Comparison of ENCODE assay signal across 16 mouse cellular contexts in the genomic region with DNA sequence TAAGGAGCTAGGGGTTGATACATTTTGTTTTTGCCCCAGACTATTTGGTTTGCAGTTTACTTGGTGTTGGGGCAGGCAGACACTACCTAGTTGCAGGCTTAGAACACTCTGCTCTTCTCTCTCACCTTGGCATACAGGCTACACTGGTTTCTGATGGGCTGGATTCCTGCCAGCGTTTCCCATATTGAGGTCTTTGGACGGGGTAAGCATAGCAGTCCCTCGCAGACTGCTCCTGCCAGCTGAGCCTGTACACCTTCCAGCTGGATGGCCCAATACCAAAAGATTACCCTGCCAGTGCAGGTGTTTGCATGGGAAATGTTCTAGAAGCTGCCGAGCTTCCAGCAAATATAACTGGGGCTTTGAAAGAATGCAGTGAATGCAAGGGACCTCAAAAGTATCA. TPM values are rescaled to one million over a fixed set of nuclear protein-coding genes. Genes with fewer than 3 reads are reported as not detected.
DNase-seq lines count a peak whose midpoint lies in the region; ATAC-seq lines count a peak whose summit lies in the region.
"Had no signal": no experiment of that assay in that cellular context is flagged by ENCODE, and none has a peak within 500 bp of the region (broad histone marks: within the 10 kb centered on the region; RNA-seq: fewer than 3 reads in every experiment).

No protein-coding gene starts in this region.

- H3K4me1 ChIP-seq in heart, embryonic 11.5 days (ENCODE audit: control insufficient read depth, insufficient read depth, low read length): no peaks in the 10 kb centered on the region
- H3K4me1 ChIP-seq in midbrain, embryonic 15.5 days: no peaks in the 10 kb centered on the region
- no peaks in the 10 kb centered on the region for H3K4me1 ChIP-seq in midbrain, embryonic 13.5 days (replicated peaks)
- no peaks in the 10 kb centered on the region for H3K4me1 ChIP-seq in limb, embryonic 15.5 days
- H3K4me1 ChIP-seq: embryonic facial prominence, embryonic 12.5 days; forebrain, embryonic 15.5 days had no signal

- H3K4me2 ChIP-seq in heart, embryonic 11.5 days: no peak overlapping the region
- no peak overlapping the region for H3K4me2 ChIP-seq in midbrain, embryonic 15.5 days
- no peak overlapping the region for H3K4me2 ChIP-seq in midbrain, embryonic 13.5 days (replicated peaks)
- no peak overlapping the region for H3K4me2 ChIP-seq in limb, embryonic 15.5 days
- H3K4me2 ChIP-seq: embryonic facial prominence, embryonic 12.5 days; forebrain, embryonic 15.5 days had no signal

- no peak overlapping the region for H3K27ac ChIP-seq in heart, embryonic 11.5 days (ENCODE audit: low read depth, low read length)
- H3K27ac ChIP-seq in midbrain, embryonic 15.5 days: no peak overlapping the region
- no peak overlapping the region for H3K27ac ChIP-seq in midbrain, embryonic 13.5 days
- no peak overlapping the region for H3K27ac ChIP-seq in limb, embryonic 15.5 days
- H3K27ac ChIP-seq: embryonic facial prominence, embryonic 12.5 days; forebrain, embryonic 15.5 days had no signal

- no peak for ATAC-seq in heart, embryonic 11.5 days (replicated peaks; ENCODE audit: insufficient number of reproducible peaks, low FRiP score, low TSS enrichment)
- ATAC-seq in midbrain, embryonic 15.5 days (replicated peaks): peak; percentile 27; the same call in 1 of the 2 replicates
- ATAC-seq in midbrain, embryonic 13.5 days: no peak
- 0 out of 2 replicates have a peak, but pooled peaks have one; percentile 55 for ATAC-seq in limb, embryonic 15.5 days (ENCODE audit: insufficient number of reproducible peaks, low FRiP score, low TSS enrichment, low read depth)
- ATAC-seq: forebrain, embryonic 15.5 days had no signal

- H3K9ac ChIP-seq in heart, embryonic 11.5 days (ENCODE audit: low read depth, low read length): no peak overlapping the region
- H3K9ac ChIP-seq in midbrain, embryonic 15.5 days: no peak overlapping the region
- no peak overlapping the region for H3K9ac ChIP-seq in midbrain, embryonic 13.5 days (replicated peaks)
- no peak overlapping the region for H3K9ac ChIP-seq in limb, embryonic 15.5 days
- H3K9ac ChIP-seq: embryonic facial prominence, embryonic 12.5 days; forebrain, embryonic 15.5 days had no signal

- no peak overlapping the region for H3K4me3 ChIP-seq in heart, embryonic 11.5 days (ENCODE audit: low read depth, low read length)
- H3K4me3 ChIP-seq in midbrain, embryonic 15.5 days: no peak overlapping the region
- H3K4me3 ChIP-seq in midbrain, embryonic 13.5 days (replicated peaks): no peak overlapping the region
- H3K4me3 ChIP-seq in limb, embryonic 15.5 days: no peak overlapping the region
- H3K4me3 ChIP-seq: embryonic facial prominence, embryonic 12.5 days; forebrain, embryonic 15.5 days had no signal

- no peaks in the 10 kb centered on the region for H3K36me3 ChIP-seq in heart, embryonic 11.5 days (ENCODE audit: control insufficient read depth, insufficient read depth, low read length)
- H3K36me3 ChIP-seq in midbrain, embryonic 15.5 days (replicated peaks): no peaks in the 10 kb centered on the region
- no peaks in the 10 kb centered on the region for H3K36me3 ChIP-seq in midbrain, embryonic 13.5 days
- no peaks in the 10 kb centered on the region for H3K36me3 ChIP-seq in limb, embryonic 15.5 days
- H3K36me3 ChIP-seq: embryonic facial prominence, embryonic 12.5 days; forebrain, embryonic 15.5 days had no signal

- H3K9me3 ChIP-seq in heart, embryonic 11.5 days (replicated peaks; ENCODE audit: control insufficient read depth, low read length): no peaks in the 10 kb centered on the region
- H3K9me3 ChIP-seq in midbrain, embryonic 15.5 days: no peaks in the 10 kb centered on the region
- no peaks in the 10 kb centered on the region for H3K9me3 ChIP-seq in midbrain, embryonic 13.5 days
- H3K9me3 ChIP-seq in limb, embryonic 15.5 days: no peaks in the 10 kb centered on the region
- H3K9me3 ChIP-seq: embryonic facial prominence, embryonic 12.5 days; forebrain, embryonic 15.5 days had no signal

- peak; percentile 18 to 41 for DNase-seq in heart, adult 18-20 months
- peak; percentile 85 to 87 for DNase-seq in cerebellum, postnatal 14 days
- no peak for DNase-seq in gastrocnemius, adult 8-10 months (ENCODE audit: low spot score in 2 of 2)
- no peak for DNase-seq in thymus, postnatal 0 days (ENCODE audit: low spot score)
- DNase-seq: adrenal gland, postnatal 10 days; gastrocnemius, postnatal 10 days; kidney, adult 18-20 months; kidney, postnatal 36 days; lung, postnatal 4 days; right cerebral cortex, adult 18-20 months had no signal

- no peaks in the 10 kb centered on the region for H3K27me3 ChIP-seq in heart, embryonic 11.5 days (ENCODE audit: control insufficient read depth, insufficient read depth, low read length)
- H3K27me3 ChIP-seq in midbrain, embryonic 15.5 days (replicated peaks): no peaks in the 10 kb centered on the region
- H3K27me3 ChIP-seq in midbrain, embryonic 13.5 days: no peaks in the 10 kb centered on the region
- H3K27me3 ChIP-seq in limb, embryonic 15.5 days: no peaks in the 10 kb centered on the region
- H3K27me3 ChIP-seq: embryonic facial prominence, embryonic 12.5 days; forebrain, embryonic 15.5 days had no signal

- WGBS in heart, embryonic 11.5 days (ENCODE audit: insufficient replicate concordance): 78% methylated on average over 4 of the region's 4 CpGs
- WGBS in midbrain, embryonic 15.5 days: 80% methylated on average over 4 of the region's 4 CpGs
- 83% methylated on average over 4 of the region's 4 CpGs for WGBS in midbrain, embryonic 13.5 days
- 50% methylated on average over 4 of the region's 4 CpGs for WGBS in limb, embryonic 15.5 days

RNA-seq across cellular contexts. Expression of a gene that starts 45.8 kb away (rescaled TPM):
- total RNA-seq in heart, adult 18-20 months (2021): 10 to 100 TPM; 14.1 to 15.5 TPM
- polyA plus RNA-seq in heart, embryonic 11.5 days (2014; fragmentation: Nextera tagmentation; extraction: Ambion mirVana): 13.9 and 14.5 TPM in 2 replicates
- polyA plus RNA-seq in midbrain, embryonic 15.5 days (2015; fragmentation: Nextera tagmentation; extraction: Ambion mirVana): 10.6 and 13.0 TPM in 2 replicates
- polyA plus RNA-seq in midbrain, embryonic 13.5 days (2015; fragmentation: Nextera tagmentation; extraction: Ambion mirVana): 5.9 and 7.8 TPM in 2 replicates
- polyA plus RNA-seq in limb, embryonic 15.5 days (2015; fragmentation: Nextera tagmentation; extraction: Ambion mirVana): 6.4 and 9.4 TPM in 2 replicates
- 1 to 10 TPM; 4.6 to 8.3 (median 6.8) TPM for total RNA-seq in gastrocnemius, adult 8-10 months (2022)
- 10.4 and 11.8 TPM in 2 replicates for polyA plus RNA-seq in thymus, postnatal 0 days (2015; fragmentation: Nextera tagmentation; extraction: Ambion mirVana)

Comparison
In these comparisons a context has a peak if more than half of its experiments do, and no peak if none do; other contexts are left out.
1. ATAC-seq: peak in midbrain, embryonic 15.5 days (single experiment) and limb, embryonic 15.5 days (single experiment); none in heart, embryonic 11.5 days (single experiment) and midbrain, embryonic 13.5 days (single experiment).
2. DNase-seq: peak in heart, adult 18-20 months (2 of 2) and cerebellum, postnatal 14 days (2 of 2); none in gastrocnemius, adult 8-10 months (0 of 2) and thymus, postnatal 0 days (single experiment).